Mouse (Mus musculus) kidney, adult 18-20 months (tissue): ENCODE measurements at regions not wholly inside any gene's neighbourhood (a gene's known extent, or its start where the extent isn't known, plus 50 kb on each side); places are given as distances from the start of the nearest gene placed in this dataset.

ENCODE experiments used
- DNase-seq: peaks from one replicate; pipeline ENCODE4 v3.0.0; 2021

- DNase-seq: no peak
Observed at GRCm38 (mm10) chr15:36852229-36852821, 155.2 kb downstream of the Zfp706 start.

GRCm38 (mm10) chr15:36848238-36848637 lies 159.3 kb downstream of the Zfp706 start:
- no peak for DNase-seq

- no peak for DNase-seq
Observed at GRCm38 (mm10) chr15:36846806-36847205, 160.8 kb downstream of the Zfp706 start.
